Mouse (Mus musculus): Measurements from ENCODE around the gene Pea15a.

Pea15a gene

GRCm38 (mm10) chr1:172204814-172205740 lies 1.5 kb downstream of the Pea15a start:
- no peak for DNase-seq (ENCODE audit: low spot score)

- DNase-seq (ENCODE audit: low spot score) = no peak
Observed at GRCm38 (mm10) chr1:172204033-172204813, 2.4 kb downstream of the Pea15a start.

GRCm38 (mm10) chr1:172203566-172203965 lies 3.0 kb downstream of the Pea15a start:
- DNase-seq (ENCODE audit: low spot score) = no peak

- DNase-seq (ENCODE audit: low spot score) = no peak
Observed at GRCm38 (mm10) chr1:172202894-172203522, 3.6 kb downstream of the Pea15a start.

- no peak for DNase-seq (ENCODE audit: low spot score)
Observed at GRCm38 (mm10) chr1:172201967-172202880, 4.4 kb downstream of the Pea15a start.

GRCm38 (mm10) chr1:172200871-172201447 lies 5.6 kb downstream of the Pea15a start:
- DNase-seq (ENCODE audit: low spot score) = peak; percentile 68

- no peak for DNase-seq (ENCODE audit: low spot score)
Observed at GRCm38 (mm10) chr1:172200161-172200560, 6.4 kb downstream of the Pea15a start.

GRCm38 (mm10) chr1:172198996-172199395 lies 7.6 kb downstream of the Pea15a start:
- DNase-seq (ENCODE audit: low spot score) = no peak

GRCm38 (mm10) chr1:172198316-172198715 lies 8.3 kb downstream of the Pea15a start:
- no peak for DNase-seq (ENCODE audit: low spot score)

GRCm38 (mm10) chr1:172197851-172198250 lies 8.8 kb downstream of the Pea15a start:
- no peak for DNase-seq (ENCODE audit: low spot score)

- DNase-seq (ENCODE audit: low spot score) = no peak
Observed at GRCm38 (mm10) chr1:172197146-172197545, 9.5 kb downstream of the Pea15a start.

GRCm38 (mm10) chr1:172194435-172194834 lies 12.2 kb downstream of the Pea15a start:
- DNase-seq (ENCODE audit: low spot score) = no peak

GRCm38 (mm10) chr1:172192217-172192616 lies 14.4 kb downstream of the Pea15a start:
- DNase-seq (ENCODE audit: low spot score) = no peak

GRCm38 (mm10) chr1:172191578-172191977 lies 15.0 kb downstream of the Pea15a start:
- no peak for DNase-seq (ENCODE audit: low spot score)

GRCm38 (mm10) chr1:172188891-172189290 lies 17.7 kb downstream of the Pea15a start:
- no peak for DNase-seq (ENCODE audit: low spot score)

- DNase-seq (ENCODE audit: low spot score) = no peak
Observed at GRCm38 (mm10) chr1:172186401-172187289, 20.0 kb downstream of the Pea15a start.

GRCm38 (mm10) chr1:172183915-172184314 lies 22.7 kb downstream of the Pea15a start:
- no peak for DNase-seq (ENCODE audit: low spot score)

- no peak for DNase-seq (ENCODE audit: low spot score)
Observed at GRCm38 (mm10) chr1:172183056-172183455, 23.5 kb downstream of the Pea15a start.

- no peak for DNase-seq (ENCODE audit: low spot score)
Observed at GRCm38 (mm10) chr1:172181777-172182176, 24.8 kb downstream of the Pea15a start.

- no peak for DNase-seq (ENCODE audit: low spot score)
Observed at GRCm38 (mm10) chr1:172180881-172181280, 25.7 kb downstream of the Pea15a start.

Data from left cerebral cortex, adult 11 months (tissue).